Mouse (Mus musculus): Measurements from ENCODE around the gene Prdm12.
A peak's percentile ranks its signal among the peaks of the same experiment; 100 is the strongest.

Prdm12 gene

DNA sequence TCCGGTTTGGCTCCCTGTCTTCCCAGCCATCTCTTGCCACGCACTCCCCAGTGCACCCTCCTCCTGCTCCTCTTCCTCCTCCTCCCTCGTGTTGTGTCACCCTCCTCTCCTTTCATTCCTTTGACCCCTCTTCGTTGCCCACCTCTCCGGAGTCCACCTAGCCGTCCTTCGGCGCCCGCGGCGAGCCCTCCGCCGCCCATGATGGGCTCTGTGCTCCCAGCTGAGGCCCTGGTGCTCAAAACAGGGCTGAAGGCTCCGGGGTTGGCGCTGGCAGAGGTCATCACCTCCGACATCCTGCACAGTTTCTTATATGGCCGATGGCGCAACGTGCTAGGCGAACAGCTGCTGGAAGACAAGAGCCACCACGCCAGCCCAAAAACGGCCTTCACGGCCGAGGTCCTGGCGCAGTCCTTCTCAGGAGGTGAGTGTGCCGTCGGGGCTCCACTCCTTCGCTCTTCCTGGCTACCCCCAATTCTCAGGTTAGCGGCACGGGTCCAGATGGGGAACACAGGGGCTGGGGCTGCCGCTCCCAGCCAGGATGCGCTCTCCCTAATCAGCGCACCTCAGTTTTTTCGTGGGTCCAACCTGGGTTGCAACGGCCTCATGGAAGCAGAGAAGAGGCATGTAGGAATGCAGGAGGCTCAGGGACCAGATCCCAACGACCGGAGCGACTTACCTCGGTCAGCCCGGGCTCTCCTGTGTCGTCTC, at the start of gene Prdm12:
Prdm12 (plus strand) TSS at position 137 of the 708 bp plus-strand sequence.
- no peak for DNase-seq (ENCODE audit: low spot score)

DNA sequence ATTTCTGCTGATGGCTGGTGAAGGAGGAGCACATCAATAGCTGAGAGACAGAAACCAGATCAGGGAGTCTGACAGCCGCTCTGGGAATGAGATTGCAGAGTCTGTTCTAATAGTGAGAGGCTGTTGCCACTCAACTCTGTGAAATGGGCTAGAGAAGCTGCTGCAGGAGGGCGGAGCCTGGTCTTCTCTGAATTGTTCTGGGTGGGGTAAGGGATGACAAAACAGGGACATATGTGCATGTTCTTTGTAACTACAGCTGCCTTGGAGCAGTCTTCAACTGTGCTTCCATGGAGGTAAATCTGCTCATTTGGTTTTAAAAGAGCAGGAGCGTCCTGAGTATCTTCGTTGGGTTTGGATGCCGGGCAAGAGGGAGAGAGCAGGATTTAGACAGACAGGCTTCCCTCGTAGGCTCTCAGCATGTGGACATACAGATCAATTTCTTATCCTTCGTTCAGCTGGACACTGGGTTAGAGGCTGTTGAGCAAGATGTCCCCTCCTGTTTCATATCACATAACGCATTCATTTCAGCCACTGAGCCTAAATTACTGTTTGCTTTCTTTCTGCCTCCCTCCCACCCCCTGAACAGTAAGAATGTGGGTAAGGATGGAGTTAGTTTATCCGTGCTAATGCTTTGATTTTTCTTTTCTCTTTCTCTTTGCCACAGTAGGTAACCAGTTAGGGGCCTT, 47.9 kb upstream of the Prdm12 start:
- DNase-seq (ENCODE audit: low spot score) = no peak

DNA sequence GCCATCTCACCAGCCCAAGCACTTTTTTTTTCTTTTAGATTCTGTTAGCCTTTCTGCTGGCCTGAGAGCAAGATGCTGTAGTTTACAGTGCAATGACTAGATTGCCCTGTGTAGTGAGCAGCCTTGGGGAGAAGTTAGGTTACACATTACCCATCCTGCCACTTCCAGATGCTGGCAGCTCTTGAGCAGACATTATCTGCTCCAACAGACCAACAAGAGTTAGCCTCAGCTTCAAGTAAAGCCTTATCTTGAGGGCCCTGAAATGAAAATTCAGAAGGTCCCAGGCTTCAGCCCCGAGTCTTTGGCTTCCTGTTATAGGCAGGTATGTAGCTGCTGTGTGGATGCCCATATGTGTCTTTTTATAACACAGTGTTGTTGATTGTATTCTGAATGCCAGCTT, 32.3 kb upstream of the Prdm12 start:
- no peak for DNase-seq (ENCODE audit: low spot score)

DNA sequence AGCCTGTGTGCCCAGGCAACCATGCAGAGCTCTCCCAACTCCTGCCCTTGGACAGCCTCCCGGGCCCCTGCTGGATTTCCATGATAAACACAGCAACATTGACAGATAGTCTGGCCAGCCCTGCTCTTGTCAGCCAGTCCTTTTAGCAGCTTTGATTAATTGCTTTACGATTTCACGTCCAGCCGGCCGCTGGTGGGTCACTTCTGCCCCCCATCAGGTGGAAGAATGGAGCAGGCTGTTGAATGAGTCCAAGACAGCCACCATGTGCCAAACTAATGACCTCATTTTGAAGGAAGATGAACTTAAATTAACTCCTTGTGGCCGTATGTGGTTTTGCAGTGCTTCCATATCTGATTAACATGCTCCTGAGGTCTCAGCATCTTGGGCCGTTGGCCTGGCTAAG, 30.0 kb upstream of the Prdm12 start:
- peak; percentile 25 for DNase-seq (ENCODE audit: low spot score)

DNA sequence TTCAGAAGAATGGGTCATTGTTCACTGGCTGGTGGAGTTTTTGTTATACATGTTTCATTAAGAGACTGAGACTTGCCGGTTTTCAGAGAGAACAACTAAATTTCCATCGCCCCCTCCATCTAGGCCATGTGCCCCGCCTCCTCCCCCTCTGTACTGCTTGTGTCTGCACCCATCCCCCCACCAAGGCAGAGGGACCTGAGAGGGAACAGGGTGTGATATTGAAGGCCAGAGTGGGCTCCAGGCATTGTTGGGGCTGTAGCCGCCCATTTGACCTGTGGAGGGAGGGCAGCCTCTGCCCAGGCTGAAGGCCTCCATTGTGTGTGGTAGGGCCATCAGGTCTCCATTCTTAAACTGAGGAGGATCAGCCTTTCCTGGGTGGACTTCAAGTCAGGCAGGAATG, 28.9 kb upstream of the Prdm12 start:
- DNase-seq (ENCODE audit: low spot score) = peak; percentile 23

DNA sequence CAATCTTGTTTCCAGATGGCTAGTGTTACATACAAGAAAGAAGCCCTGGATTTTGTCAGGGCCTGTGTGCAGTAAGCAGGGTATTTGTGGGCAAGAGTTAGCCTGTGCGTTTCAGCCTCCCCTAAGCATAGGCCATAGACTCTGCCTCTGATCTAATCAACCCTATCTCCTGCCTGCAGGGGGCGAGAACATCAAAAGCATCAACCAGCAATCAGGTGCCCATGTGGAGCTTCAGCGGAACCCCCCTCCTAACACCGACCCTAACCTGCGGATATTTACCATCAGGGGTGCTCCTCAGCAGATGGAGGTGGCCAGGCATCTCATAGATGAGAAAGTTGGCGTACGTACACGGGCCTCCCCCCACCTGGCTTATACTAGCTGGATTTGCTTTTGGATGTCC, 28.4 kb upstream of the Prdm12 start:
- DNase-seq (ENCODE audit: low spot score) = no peak

DNA sequence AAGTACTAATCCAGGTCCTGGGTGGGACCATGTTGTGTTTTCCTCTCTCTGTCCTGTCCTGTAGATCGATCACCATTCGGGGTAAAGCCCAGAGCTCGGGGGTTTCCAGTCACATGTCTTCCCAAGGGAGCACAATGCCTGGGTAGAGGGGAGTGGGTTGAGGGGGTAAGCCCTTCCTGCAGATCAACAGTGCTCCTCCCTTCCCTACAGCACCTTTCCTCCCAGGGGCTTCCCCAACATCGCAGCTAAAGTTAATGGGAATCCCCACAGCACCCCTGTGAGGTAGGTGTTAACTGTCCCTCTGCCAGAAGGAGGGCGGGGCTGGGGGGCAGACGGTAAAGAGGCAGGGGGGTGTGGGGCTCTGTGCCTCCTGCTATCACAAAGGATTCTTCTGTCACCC, 27.2 kb upstream of the Prdm12 start:
- no peak for DNase-seq (ENCODE audit: low spot score)

DNA sequence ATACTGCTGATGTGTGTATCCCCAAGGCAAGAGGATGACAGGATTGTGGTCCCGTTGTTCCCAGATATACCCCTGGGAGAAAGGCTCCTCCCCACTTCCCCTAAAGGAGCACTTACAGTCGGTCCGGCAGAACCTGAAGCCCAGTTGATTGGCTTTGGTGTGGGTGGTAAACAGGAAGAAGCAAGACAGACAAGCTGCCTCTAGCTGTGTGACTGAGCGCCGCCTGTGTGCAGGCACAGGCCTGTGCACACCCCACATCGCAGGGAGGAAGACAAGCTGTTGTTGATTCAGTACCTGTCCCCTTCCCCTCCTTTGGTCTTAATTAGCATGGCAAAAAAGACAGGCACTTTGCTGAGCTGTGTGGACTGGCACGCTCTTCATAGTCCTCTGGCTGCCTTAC, 26.1 kb upstream of the Prdm12 start:
- DNase-seq (ENCODE audit: low spot score) = no peak

DNA sequence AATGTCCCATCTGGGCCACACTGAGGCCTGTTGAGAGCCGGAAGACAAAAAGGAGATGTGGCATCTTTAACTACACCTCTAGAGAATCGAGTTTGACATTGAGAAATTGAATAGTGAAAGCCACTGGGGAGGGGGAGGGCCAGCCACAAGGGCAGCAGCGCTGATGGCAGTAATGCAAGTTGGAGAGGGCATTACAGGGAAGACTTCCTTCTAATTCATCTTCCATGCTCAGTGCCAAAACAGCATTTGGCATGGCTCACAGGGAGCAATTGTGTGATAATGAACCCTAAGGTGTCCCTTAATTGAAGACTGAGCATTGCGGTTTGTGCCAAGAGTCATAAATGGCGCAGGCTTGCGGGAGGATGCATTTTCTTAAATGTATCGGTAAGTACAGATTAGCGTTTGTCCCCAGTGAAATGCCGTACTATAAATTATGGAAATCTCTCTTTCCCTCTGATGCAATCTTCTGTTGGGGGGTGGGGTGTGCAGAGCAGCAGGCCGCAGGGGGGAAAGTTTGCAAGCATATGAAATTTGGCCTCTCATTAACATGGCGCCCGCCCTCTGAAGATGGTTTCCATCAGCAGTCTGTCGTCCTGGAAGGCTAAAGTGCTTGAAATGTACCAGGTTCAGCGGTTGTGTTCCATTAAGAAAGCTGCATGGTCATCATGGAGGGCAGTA, 21.2 kb upstream of the Prdm12 start:
- DNase-seq (ENCODE audit: low spot score) = no peak

DNA sequence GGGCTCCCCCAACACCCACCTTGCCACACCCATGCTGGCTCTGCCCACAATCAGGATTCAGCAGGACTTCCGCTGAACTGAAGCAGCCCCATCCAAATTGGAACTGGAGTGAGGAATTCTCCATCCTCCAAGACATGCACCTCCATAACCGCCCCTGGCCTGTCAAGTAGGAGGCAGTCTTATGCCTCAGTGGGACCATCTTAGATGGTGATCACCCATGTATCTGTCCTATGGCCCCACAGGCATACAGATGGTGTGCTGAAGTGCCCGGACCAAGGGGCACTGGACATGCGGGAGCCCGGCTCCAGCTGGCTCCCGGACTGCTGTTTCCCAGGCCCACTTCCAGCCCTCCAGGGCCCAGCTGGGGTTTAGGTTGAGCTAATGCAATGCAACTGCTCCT, 20.6 kb upstream of the Prdm12 start:
- DNase-seq (ENCODE audit: low spot score) = no peak

DNA sequence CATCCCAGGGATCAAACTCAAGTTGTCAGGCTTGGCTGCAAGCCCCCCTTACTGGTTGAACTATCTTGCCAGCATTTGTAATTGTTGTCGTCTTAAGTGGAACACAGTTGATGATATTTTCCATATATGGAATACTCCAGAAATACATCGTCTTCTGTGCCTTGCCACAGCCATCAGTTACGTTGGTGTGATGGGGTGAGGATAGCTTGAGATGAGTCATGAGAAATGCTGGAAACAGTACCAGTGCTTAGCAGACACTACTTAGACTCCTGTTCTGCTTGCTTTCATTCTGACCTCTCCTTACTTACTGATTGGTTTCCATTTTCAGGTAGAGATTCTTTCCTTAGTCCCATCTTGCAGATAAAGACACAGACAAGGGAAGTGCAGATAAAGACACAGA, 6.3 kb upstream of the Prdm12 start:
- DNase-seq (ENCODE audit: low spot score) = no peak

DNA sequence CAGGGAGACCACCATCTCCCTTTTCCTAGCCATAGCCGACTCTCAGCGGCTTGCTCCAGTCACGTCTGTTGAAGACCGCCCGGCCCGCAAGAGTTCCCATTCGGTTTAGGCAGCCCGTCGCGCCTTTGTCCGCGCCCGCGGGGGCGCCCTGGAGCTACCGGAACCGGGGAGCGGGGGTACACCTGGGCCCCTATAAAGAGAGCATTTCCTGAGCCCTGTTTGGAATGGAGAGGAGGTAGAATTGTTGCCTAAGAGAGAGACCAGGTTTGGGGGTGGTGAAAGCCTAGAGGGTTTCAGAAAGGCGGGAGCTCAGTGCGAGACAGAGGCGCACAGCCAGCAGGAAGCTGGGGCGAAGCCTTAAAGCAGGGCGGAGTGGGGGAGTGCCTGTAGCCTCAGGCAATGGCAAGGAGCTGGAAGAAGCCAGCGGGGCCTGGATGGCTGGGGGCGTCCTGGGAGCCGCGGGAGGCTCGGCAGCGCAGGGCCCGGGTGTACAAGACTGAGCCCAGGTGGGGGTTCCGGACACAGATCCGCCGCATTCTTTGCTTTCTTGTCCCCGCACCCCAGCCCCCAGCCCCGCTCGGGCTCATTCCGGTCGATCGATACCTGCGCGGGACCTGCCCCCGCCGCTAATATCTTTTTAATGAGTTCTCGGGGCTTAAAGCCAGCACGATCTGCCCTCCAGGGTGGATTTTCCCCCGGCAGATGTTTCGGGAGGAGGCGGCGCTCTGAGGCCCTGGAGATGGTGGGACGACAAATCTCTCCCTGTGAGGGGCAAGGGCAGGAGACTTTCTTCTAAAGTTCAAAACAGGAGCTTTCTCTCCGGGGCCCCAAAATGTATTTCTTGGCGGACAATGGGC, 4.3 kb upstream of the Prdm12 start:
- DNase-seq (ENCODE audit: low spot score) = no peak

DNA sequence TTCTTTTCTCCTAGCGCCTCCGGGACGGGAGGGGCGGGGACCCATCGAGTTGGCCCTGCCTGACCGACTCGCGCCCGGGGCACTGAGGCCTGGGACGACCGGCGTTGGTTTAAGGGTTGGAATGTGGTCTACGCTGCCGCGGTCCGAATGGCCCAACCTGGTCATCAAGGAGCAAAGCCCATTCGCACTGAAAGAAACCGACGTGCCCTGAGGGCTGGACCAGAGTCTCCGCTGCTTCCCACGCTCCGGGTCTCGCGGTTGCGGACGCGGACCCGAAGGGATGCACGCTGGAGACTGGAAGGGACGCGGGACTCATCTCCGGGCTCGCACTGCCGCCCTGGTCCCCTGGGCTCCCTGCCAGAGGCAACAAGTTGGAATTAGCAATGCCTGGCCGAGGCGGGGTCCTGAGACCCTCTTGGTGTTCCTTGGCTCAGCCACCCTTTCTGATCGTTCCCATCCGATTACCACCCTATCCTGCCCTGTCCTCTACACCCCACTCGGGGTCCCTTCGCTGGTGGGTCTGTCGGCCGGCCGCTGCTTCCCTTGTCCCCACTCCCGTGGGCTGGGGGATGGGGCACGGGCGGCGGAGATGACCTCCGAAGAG, 3.6 kb upstream of the Prdm12 start:
- DNase-seq (ENCODE audit: low spot score) = no peak

DNA sequence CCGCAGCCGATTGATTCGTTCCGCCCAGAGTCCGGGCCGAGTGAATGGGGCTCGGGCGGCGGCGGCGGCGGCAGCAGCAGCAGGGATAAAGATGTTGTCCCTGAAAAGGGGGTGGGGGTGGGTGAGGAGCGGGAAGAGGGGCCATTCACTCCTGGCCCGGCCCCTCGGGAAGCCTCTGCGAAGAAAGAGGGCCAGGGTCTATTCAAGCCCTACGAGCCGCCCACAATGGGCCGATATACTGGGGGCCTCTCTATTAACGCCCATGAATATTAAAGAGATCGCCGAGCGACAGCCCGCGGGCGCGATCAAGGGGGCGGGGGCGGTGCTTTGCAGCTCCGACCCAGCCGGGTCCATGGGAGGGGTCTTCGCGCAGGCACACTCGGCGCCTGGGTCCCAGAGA, 3.1 kb upstream of the Prdm12 start:
- DNase-seq (ENCODE audit: low spot score) = no peak

DNA sequence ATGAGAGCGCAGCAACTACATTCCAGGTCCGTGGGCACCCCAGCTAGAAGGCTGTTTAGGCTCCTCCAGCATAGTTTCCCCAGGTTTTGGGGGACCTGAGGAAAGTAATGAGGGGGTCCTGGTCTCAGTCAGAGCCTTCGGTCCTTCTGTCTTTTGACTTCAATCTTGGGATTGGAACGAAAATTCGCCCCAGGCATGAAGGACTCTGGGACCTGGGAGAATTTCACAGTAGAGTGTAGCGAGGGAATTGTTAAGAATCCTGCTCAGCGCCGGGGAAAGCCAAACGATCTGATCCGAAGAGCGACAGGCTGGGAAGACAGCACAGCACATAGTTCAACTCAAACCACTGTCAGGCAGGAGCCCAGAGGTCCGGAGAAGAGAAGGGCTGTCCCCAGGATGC, 2.5 kb upstream of the Prdm12 start:
- DNase-seq (ENCODE audit: low spot score) = no peak

DNA sequence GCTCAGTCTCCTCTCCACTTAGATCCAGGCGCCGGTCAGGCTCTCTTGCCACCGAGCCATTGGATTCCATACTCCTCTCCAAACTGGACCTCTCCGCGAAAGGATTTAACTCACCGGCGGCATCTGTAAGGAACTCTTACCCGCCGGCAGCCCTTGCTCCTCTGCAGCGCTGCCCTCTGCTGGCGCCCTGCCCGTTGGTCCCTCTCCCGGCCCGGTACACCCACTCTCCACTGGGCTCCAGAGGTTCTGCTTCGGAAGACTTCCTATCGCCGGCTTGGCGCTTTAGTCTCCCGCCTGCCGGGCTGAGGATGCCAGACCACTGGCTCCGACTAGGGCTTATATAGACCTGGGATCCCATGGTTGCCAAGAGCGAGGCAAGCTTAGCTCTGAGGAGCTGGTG, 2.0 kb upstream of the Prdm12 start:
- no peak for DNase-seq (ENCODE audit: low spot score)

DNA sequence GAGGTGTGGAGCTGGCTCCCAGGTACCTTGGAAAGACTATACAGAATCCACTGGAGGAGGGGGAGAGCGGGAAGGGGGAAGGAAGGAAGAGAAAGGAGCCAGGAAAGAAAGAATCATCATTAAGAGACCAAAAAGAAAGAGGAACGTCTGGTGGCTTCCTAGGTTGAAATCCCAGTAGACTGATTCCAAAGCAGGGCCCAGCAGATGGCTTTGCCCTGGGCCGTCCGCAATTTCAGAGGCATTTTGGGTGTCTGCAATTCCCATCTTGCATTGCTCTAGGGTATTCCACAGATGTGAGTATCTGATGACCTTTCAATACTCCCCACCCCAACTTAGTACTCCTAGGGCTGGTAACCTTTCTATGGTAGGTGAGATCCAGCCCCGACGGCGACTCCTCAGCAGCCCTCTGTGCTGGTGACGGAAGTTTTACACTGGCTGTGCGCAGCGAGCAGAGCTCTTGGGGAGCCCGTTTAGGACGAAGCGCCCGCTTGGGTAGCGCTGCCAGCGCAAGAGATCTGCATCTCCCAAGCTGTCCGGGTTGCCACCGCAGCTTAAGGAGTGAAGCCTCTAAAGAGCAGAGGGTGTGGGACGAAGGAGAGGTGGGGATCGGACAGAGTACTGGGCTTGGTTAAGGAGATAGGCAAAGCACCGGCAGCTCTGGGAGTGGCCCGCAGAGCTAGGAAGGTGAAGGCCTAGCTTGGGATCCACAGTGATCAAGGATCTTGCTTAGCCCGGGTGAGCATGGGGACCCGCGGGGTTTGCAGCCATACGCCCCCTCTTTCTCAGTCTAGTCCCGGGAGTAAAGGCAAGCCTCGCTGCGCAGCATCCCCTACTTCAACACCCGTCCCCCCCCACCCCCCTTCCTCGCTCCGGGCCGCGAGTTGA, 1.0 kb upstream of the Prdm12 start:
- DNase-seq (ENCODE audit: low spot score) = no peak

DNA sequence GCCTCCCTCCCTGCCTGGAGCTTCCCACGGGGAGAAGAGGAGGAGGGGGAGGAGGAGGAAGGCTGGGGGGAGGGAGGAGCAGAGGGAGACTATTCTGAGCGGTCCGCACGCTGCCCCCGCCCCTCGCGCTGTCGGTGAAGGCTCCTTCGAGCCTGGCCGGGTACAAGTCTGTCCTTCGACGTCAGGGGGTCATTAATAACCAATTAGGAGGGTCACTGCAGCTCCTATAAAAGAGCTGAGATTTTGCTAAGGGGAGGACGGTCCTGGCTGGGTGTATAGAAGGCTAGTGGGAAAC, 424 bp upstream of the Prdm12 start:
- DNase-seq (ENCODE audit: low spot score) = no peak

DNA sequence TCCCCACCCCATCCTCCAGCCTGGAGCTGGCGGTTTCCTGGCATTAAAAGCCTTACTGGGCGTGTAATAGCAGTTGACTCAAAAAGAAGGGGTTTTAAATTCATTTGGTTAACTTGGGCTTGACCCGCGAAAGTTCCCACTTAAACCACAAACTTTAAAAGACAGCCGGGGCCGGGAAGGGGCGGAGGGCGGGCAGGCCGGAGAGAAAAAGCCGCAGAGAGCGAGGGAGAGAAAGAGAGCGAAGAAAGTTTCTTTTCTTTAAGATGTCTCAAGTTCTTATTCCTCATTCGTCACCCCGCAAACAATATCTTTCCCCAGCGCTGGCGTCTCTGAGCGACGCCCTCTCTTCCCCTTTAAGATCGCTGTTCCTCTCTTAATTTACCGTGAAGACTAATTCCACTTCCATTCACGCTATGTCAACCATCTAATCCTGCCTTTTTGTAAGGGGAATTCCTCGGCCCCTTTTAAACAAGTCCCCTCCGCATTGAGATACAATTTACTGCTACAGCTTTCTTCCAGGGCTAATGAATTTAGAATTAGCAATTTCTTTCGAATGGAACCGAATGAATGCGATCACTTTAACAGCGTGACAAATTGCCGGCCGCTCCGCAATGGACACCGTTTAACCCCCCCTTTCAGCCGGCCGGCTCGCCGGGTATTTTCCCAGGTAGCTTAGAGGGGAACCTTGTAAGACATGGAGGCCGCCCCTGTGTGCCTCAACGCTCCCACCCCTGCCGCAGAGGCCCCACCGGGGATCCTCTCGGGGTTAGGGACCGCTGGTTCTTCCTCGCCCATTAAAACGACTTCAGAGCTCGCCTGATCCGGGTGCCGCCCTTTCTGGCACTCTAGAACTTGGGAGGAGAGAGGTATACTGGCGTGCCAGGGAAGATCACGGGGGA, 1.0 kb downstream of the Prdm12 start:
- no peak for DNase-seq (ENCODE audit: low spot score)

DNA sequence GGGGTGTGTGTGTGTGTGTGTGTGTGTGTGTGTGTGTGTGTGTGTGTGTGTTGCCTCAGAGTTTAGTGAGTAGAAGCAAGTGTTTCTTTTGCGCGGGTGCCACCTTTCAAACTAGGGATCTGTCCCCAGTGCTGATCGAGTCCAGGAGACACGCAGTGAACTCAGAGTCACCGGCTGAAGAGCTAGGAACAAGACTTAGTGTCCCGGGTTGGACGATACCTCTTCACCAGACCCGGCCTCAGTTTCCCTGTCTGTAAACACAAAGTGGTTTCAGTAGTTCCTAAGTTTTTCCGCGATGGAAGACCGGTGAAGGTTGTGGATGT, 1.6 kb downstream of the Prdm12 start:
- no peak for DNase-seq (ENCODE audit: low spot score)
